Mouse (Mus musculus) bone marrow, adult 2 months (tissue): ENCODE data around the gene Tfcp2.
A peak's percentile ranks its signal among the peaks of the same experiment; 100 is the strongest.

ENCODE experiments used
- CTCF ChIP-seq: fragments of 200-500 bp; IDR thresholded peaks from 2 replicates; pipeline ENCODE4 v1.5.1; 2011; ENCODE audit warnings: low read length, control low read depth; ENCODE audit not compliant: control insufficient read depth, insufficient read depth
- POLR2A ChIP-seq: fragments of 200-500 bp; IDR thresholded peaks from 2 replicates; pipeline ENCODE4 v1.6.1; 2011; ENCODE audit warnings: low read depth, mild to moderate bottlenecking, control low read depth, low read length, borderline replicate concordance; ENCODE audit not compliant: control insufficient read depth

- TF ChIP-seq CTCF, result peak; percentile 65
- no peak for TF ChIP-seq POLR2A
These were observed 88.1 kb downstream of the Tfcp2 start for GRCm38 (mm10) chr15:100463712-100464111.
